Mouse (Mus musculus): Measurements from ENCODE around the gene Gm10282. TPM values are rescaled to one million over a fixed set of nuclear protein-coding genes. Genes with fewer than 3 reads are reported as not detected.

Gm10282 gene
- total RNA-seq, 2 experiments from 2014 or later: 9.7 TPM

GRCm38 (mm10) chr8:72324708-72325107 is 19.6 kb upstream of the Gm10282 start:
- no peak for DNase-seq
- intact Hi-C loops (cut with DNase I): loop anchor here (2.0 kb wide), 1 partner anchor 42 kb away; no protein-coding TSS in a partner anchor

- intact Hi-C loops (cut with DNase I): loop anchor here (2.0 kb wide), 1 partner anchor 43 kb away; no protein-coding TSS in a partner anchor
- no peak for DNase-seq
These were observed 19.1 kb upstream of the Gm10282 start for GRCm38 (mm10) chr8:72324036-72324706.

GRCm38 (mm10) chr8:72323131-72323725 is 18.2 kb upstream of the Gm10282 start:
- DNase-seq: no peak
- intact Hi-C loops (cut with DNase I): no loop called here

GRCm38 (mm10) chr8:72322471-72322889 is 17.4 kb upstream of the Gm10282 start:
- intact Hi-C loops (cut with DNase I): no loop called here
- DNase-seq: peak in 1 of 2 experiments; percentile 40

GRCm38 (mm10) chr8:72321635-72322441 is 16.8 kb upstream of the Gm10282 start:
- intact Hi-C loops (cut with DNase I): no loop called here

GRCm38 (mm10) chr8:72320803-72321583 is 15.9 kb upstream of the Gm10282 start:
- intact Hi-C loops (cut with DNase I): no loop called here
- DNase-seq: peak in 1 of 2 experiments; percentile 18

More at GRCm38 (mm10) chr8:72321635-72322441, 16.8 kb upstream of the Gm10282 start:
- no peak for DNase-seq

GRCm38 (mm10) chr8:72319921-72320802 is 15.1 kb upstream of the Gm10282 start:
- intact Hi-C loops (cut with DNase I): loop anchor here (1.0 kb wide), 2 partner anchors 25 to 52 kb away; no protein-coding TSS in a partner anchor
- DNase-seq: peak; percentile 48 to 55

GRCm38 (mm10) chr8:72319397-72319796 is 14.3 kb upstream of the Gm10282 start:
- DNase-seq: peak; percentile 55 to 66
- intact Hi-C loops (cut with DNase I): loop anchor here (1.0 kb wide), 2 partner anchors 24 to 51 kb away; no protein-coding TSS in a partner anchor

- intact Hi-C loops (cut with DNase I): loop anchor here (1.0 kb wide), 2 partner anchors 24 to 51 kb away; no protein-coding TSS in a partner anchor
- DNase-seq: peak; percentile 99
These were observed 13.8 kb upstream of the Gm10282 start, which contains the start of gene Klf2 for GRCm38 (mm10) chr8:72318801-72319322. Gene Klf2, plus strand, starts transcription at chr8:72319033.

- intact Hi-C loops (cut with DNase I): no loop called here
These were observed 12.8 kb upstream of the Gm10282 start for GRCm38 (mm10) chr8:72317741-72318301.

GRCm38 (mm10) chr8:72316053-72316695 is 11.1 kb upstream of the Gm10282 start:
- intact Hi-C loops (cut with DNase I): no loop called here
- DNase-seq: no peak

More at GRCm38 (mm10) chr8:72317741-72318301, 12.8 kb upstream of the Gm10282 start:
- no peak for DNase-seq

GRCm38 (mm10) chr8:72312926-72313518 is 8.0 kb upstream of the Gm10282 start:
- intact Hi-C loops (cut with DNase I): no loop called here
- DNase-seq: no peak

GRCm38 (mm10) chr8:72310849-72311506 is 5.9 kb upstream of the Gm10282 start:
- intact Hi-C loops (cut with DNase I): no loop called here
- peak; percentile 81 to 83 for DNase-seq

GRCm38 (mm10) chr8:72308276-72308675 is 3.2 kb upstream of the Gm10282 start:
- intact Hi-C loops (cut with DNase I): no loop called here
- DNase-seq: peak; percentile 69 to 77

GRCm38 (mm10) chr8:72306913-72307312 is 1.9 kb upstream of the Gm10282 start:
- intact Hi-C loops (cut with DNase I): no loop called here
- DNase-seq: no peak

GRCm38 (mm10) chr8:72303633-72304032 is 1.4 kb downstream of the Gm10282 start:
- intact Hi-C loops (cut with DNase I): loop anchor here (5.0 kb wide), 1 partner anchor 36 kb away; no protein-coding TSS in a partner anchor
- DNase-seq: peak; percentile 72 to 80

Data from heart, postnatal 14 days (tissue).